Mouse (Mus musculus) limb, embryonic 15.5 days (tissue): Measurements from ENCODE around the gene Naa38. TPM values are rescaled to one million over a fixed set of nuclear protein-coding genes. Genes with fewer than 3 reads are reported as not detected.

Source experiments
- ATAC-seq: fragments of 200-750 bp; cut with Nextera tagmentation; 2 replicates; pipeline ENCODE4 v1.8.0; 2017; ENCODE audit warnings: low read depth, moderate TSS enrichment; ENCODE audit not compliant: insufficient number of reproducible peaks, low FRiP score, low TSS enrichment
- H3K27ac ChIP-seq: fragments of 300-500 bp; sonication (generic); 2 replicates; pipeline ENCODE4 v1.5.1; 2015; ENCODE audit warnings: moderate library complexity, mild to moderate bottlenecking, inconsistent platforms
- H3K27me3 ChIP-seq: fragments of 300-500 bp; sonication (generic); 2 replicates; pipeline ENCODE4 v1.6.1; 2015; ENCODE audit warnings: inconsistent platforms
- H3K36me3 ChIP-seq: fragments of 300-500 bp; sonication (generic); 2 replicates; pipeline ENCODE4 v1.6.1; 2015; ENCODE audit warnings: inconsistent platforms
- H3K4me1 ChIP-seq: fragments of 300-500 bp; sonication (generic); 2 replicates; pipeline ENCODE4 v1.6.1; 2015; ENCODE audit warnings: inconsistent platforms
- H3K4me2 ChIP-seq: fragments of 300-500 bp; sonication (generic); 2 replicates; pipeline ENCODE4 v1.6.1; 2015; ENCODE audit warnings: mild to moderate bottlenecking, inconsistent platforms
- H3K4me3 ChIP-seq: fragments of 300-500 bp; sonication (generic); 2 replicates; pipeline ENCODE4 v1.5.1; 2015; ENCODE audit warnings: mild to moderate bottlenecking, inconsistent platforms
- H3K9ac ChIP-seq: fragments of 300-500 bp; sonication (generic); 2 replicates; pipeline ENCODE4 v1.6.1; 2015; ENCODE audit warnings: inconsistent platforms
- H3K9me3 ChIP-seq: fragments of 300-500 bp; sonication (generic); 2 replicates; pipeline ENCODE4 v1.6.1; 2016; ENCODE audit warnings: inconsistent platforms
- WGBS: fragments of 180-500 bp; shearing (Covaris S2); methylation state at CpG from one replicate; pipeline ENCODE4 v1.1.7; 2015; 5-methylcytosine and 5-hydroxymethylcytosine counted together
- polyA plus RNA-seq: library from polyadenylated mRNA; unstranded; fragments of >200 nt; fragmentation: Nextera tagmentation; extraction: Ambion mirVana; gene quantifications from 2 replicates; pipeline ENCODE4 v1.2.1, GENCODE M21; 2015

The Naa38 gene
- polyA plus RNA-seq, 1 experiment from 2014 or later = 143 TPM

DNA sequence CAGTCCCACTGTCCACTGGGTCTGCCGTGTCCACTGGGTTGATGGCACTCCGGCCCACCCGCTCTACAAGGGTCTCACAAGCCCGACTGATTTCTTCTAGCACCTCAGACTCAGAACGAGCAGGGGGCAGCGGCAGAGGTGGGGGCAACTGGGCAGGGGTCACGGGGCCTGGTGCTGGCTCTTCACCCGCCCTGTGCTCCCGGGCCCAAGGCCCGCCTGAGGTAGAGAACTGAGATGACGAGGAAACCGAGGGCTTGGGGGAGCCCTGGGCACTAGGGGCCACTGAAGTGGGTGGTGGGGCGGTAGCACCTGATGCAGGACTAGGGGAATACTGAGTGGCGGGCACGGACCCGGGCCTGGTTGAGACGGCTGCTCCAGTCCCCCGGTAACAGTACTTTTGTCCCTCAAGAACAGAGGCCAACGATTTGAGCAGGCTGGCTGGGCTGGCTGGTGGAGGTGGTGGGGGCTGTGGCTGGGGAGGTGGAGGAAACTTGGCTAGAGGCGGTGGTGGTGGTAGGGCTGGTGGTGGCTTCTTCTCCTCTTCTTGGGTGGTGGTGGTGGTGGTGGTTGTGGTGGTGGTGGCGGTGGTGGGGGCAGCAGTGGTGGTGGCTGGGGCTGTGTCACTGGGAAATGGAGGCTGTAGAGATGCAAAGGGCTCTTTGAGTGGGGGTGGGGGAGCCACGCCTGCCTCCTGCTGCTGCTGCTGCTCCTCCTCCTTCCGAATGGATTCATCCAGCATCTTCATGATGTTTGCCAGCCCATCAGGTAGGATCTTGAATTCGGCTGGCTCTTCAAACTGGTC, 9.5 kb downstream of the Naa38 start:
- H3K27me3 ChIP-seq = peaks cover 9% of the 10 kb centered on the region; the same call in 1 of the 2 replicates
- peaks cover 84% of the 10 kb centered on the region for H3K36me3 ChIP-seq
- 91% methylated on average over 21 of the region's 24 CpGs for WGBS
- no peak overlapping the region for H3K9ac ChIP-seq
- ATAC-seq = no peak
- H3K4me1 ChIP-seq = peaks cover 33% of the 10 kb centered on the region
- H3K27ac ChIP-seq = no peak overlapping the region
- no peak overlapping the region for H3K4me2 ChIP-seq
- H3K4me3 ChIP-seq = no peak overlapping the region
- H3K9me3 ChIP-seq = no peaks in the 10 kb centered on the region

DNA sequence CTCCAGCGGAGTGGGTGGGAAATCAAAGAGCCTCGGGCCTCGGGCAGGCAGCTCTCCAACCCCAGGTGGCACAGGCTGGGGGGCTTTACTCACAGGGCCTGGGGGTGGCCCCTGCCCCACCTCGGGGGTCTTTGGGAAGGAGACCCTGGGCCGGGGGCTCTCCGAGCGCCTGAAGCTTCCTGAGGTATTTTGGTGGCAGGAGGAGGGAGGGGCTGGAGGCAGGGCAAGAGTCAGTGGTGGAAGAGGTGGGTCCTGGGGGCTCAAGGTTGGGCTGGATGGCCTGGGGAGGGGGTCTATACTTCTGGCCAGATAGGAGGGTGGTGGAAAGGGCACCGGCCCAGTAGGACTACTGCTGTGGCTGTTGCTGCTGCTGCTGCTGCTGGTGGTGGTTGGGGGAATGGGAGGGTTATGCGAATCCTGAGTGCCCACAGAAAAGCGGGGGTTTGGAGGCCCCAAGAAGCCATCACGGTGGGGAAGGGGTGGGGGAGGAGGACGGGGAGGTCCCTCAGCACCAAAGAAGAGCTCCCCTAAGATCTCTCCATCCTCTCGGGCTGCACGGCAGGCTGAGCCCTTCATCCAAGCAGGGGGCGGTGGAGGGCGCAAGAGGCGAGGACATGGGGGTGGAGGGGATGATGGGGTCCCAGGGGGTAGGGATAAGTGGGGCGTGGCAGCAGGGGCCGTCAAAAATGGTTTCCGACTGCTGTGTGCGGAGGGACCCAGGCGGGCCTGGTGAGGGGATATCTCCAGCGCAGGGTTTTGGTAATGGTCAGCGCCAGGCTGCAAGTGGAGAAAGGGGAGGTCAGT, 10.3 kb downstream of the Naa38 start:
- Histone ChIP-seq H3K4me1 (peaks cover 33% of the 10 kb centered on the region), H3K27ac (no peak overlapping the region), H3K27me3 (0 out of 2 replicates have a peak, but pooled peaks cover 4% of the 10 kb centered on the region), H3K4me2 (no peak overlapping the region), H3K36me3 (peaks cover 76% of the 10 kb centered on the region), H3K9ac (no peak overlapping the region), H3K9me3 (no peaks in the 10 kb centered on the region), H3K4me3 (no peak overlapping the region)
- ATAC-seq = no peak
- WGBS = 86% methylated on average over 24 of the region's 24 CpGs

- ATAC-seq = no peak
- 89% methylated on average over 19 of the region's 19 CpGs for WGBS
Measured at GRCm38 (mm10) chr11:69406282-69406681, 11.0 kb downstream of the Naa38 start.

DNA sequence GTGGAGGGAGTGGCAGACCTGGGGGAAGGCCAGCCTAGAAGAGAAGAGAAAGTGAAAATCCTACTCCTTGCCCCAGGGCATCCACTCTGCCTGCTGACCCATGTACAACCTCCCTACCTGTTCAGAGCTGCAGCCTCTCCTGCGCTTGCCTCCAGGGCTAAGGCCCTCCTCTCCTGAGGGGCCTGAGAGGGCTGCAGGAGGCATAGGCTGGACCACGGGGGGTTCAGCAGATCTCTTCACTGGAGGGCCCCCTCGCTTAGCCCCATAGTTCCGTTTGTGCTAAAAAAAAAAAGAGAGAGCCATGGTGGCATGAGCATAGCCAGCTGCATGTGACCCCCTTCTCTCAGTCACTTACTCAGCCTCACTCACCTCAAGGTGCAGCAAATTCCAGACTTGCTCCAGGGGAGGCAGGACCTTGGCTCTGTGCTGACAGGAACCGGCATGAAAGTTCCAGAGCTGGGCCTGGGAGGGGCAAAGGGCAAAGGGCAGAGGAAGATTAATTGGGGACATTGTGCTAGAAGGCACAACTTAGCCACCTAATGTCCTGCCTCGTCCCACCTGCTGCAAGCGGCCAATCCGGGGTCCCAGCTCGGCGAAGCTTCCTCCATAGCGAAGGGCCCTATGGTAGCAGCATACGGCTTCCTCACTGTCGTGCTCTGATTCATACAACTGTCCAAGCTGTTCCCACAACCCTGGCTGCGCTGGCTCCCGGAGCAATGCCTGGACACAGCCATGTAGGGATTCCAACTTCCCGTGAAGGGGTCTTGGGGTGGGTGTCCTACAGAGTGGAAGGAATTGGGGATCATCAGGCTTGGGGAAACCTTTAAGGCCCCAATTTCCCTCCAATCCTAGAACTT, 11.8 kb downstream of the Naa38 start:
- Histone ChIP-seq H3K4me2 (no peak overlapping the region), H3K36me3 (peaks cover 61% of the 10 kb centered on the region), H3K4me3 (no peak overlapping the region), H3K4me1 (peaks cover 34% of the 10 kb centered on the region), H3K27ac (no peak overlapping the region), H3K27me3 (no peaks in the 10 kb centered on the region), H3K9ac (no peak overlapping the region), H3K9me3 (no peaks in the 10 kb centered on the region)
- WGBS = 88% methylated on average over 16 of the region's 16 CpGs
- ATAC-seq = no peak

More at GRCm38 (mm10) chr11:69406282-69406681, 11.0 kb downstream of the Naa38 start:
- Histone ChIP-seq H3K9me3 (no peaks in the 10 kb centered on the region), H3K4me2 (no peak overlapping the region), H3K36me3 (peaks cover 69% of the 10 kb centered on the region), H3K4me1 (peaks cover 29% of the 10 kb centered on the region), H3K9ac (no peak overlapping the region), H3K27ac (no peak overlapping the region), H3K27me3 (no peaks in the 10 kb centered on the region), H3K4me3 (no peak overlapping the region)

GRCm38 (mm10) chr11:69407724-69408004, 12.4 kb downstream of the Naa38 start:
- no peak overlapping the region for H3K9ac ChIP-seq
- no peak for ATAC-seq
- H3K36me3 ChIP-seq = peaks cover 59% of the 10 kb centered on the region
- no peak overlapping the region for H3K4me3 ChIP-seq
- 84% methylated on average over 4 of the region's 4 CpGs for WGBS
- H3K27me3 ChIP-seq = no peaks in the 10 kb centered on the region
- peak overlapping the region; percentile 94; the same call in 1 of the 2 replicates for H3K4me2 ChIP-seq
- no peaks in the 10 kb centered on the region for H3K9me3 ChIP-seq
- H3K4me1 ChIP-seq = peaks cover 39% of the 10 kb centered on the region
- no peak overlapping the region for H3K27ac ChIP-seq

- H3K36me3 ChIP-seq = peaks cover 52% of the 10 kb centered on the region
- no peaks in the 10 kb centered on the region for H3K27me3 ChIP-seq
Measured at GRCm38 (mm10) chr11:69408541-69409377, 13.5 kb downstream of the Naa38 start.

GRCm38 (mm10) chr11:69409378-69410044, 14.2 kb downstream of the Naa38 start:
- H3K4me3 ChIP-seq = peak overlapping the region; percentile 62
- peak overlapping the region; percentile 94 for H3K4me2 ChIP-seq
- H3K4me1 ChIP-seq = peaks cover 58% of the 10 kb centered on the region
- ATAC-seq = peak; percentile 53
- WGBS = under 1% methylated on average over 37 of the region's 46 CpGs
- H3K9me3 ChIP-seq = no peaks in the 10 kb centered on the region
- peak overlapping the region; percentile 98 for H3K27ac ChIP-seq
- peaks cover 44% of the 10 kb centered on the region for H3K36me3 ChIP-seq
- H3K9ac ChIP-seq = peak overlapping the region; percentile 68
- no peaks in the 10 kb centered on the region for H3K27me3 ChIP-seq

More at GRCm38 (mm10) chr11:69408541-69409377, 13.5 kb downstream of the Naa38 start:
- WGBS = under 1% methylated on average over 33 of the region's 33 CpGs
- peak overlapping the region; percentile 68 for H3K9ac ChIP-seq
- H3K4me3 ChIP-seq = peak overlapping the region; percentile 62
- H3K27ac ChIP-seq = peak overlapping the region; percentile 98
- no peaks in the 10 kb centered on the region for H3K9me3 ChIP-seq
- peak; percentile 57 for ATAC-seq
- peak overlapping the region; percentile 94 for H3K4me2 ChIP-seq
- peaks cover 50% of the 10 kb centered on the region for H3K4me1 ChIP-seq

DNA sequence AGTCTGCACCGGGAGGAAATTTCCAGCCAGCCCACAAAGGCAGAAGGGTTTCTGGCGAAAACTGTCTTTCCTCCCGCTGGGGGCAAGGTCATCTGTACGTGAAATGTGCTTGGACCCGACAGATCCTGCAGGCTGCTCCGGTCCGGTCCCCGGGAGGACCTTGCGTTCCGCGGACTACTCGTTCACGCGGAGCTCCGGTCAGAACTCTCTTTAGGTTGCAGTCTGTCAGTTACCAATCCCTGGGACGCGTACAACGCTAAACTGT, 14.7 kb downstream of the Naa38 start:
- Histone ChIP-seq H3K27me3 (no peaks in the 10 kb centered on the region), H3K9ac (peak overlapping the region; percentile 68), H3K9me3 (no peaks in the 10 kb centered on the region), H3K36me3 (peaks cover 40% of the 10 kb centered on the region), H3K27ac (peak overlapping the region; percentile 98), H3K4me2 (peak overlapping the region; percentile 94), H3K4me1 (peaks cover 62% of the 10 kb centered on the region), H3K4me3 (peak overlapping the region; percentile 62)
- no peak for ATAC-seq
- WGBS = under 1% methylated on average over 18 of the region's 18 CpGs

DNA sequence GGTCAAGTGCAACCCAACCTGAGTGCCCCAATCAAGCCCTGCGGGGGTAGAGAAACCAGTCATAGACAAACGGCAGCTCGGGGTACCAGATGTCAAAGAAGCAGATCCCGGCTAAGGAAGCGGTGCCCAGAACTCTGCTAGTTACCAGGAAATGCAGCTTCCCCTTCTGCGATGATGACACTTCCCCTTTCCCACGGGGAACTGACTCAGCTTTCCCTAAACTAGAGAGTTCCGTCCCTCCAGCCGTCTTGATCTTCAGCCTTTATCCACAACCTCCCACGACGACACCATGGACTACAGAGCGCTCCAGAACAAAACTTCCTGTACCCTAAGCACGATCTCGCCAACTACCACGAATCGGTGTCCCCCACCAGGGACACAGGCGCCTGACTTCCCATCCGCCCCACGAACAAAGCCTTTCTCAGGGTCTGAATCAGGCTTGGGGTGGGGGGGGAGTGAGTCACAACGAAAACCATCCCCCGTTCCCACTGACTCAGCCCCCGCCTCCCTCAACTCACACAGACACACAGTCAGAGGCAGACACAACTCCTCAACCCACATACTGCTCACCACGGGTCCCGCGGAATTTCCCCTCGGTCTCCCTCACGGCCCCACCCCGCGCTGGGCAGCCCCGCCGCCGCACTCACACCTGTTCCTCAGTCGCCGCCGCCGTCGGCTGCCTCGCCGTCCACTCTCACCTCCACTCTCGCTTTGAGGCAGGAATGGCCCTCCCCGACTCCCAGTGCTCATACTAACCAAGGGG, 15.2 kb downstream of the Naa38 start:
- WGBS = under 1% methylated on average over 41 of the region's 41 CpGs
- H3K4me3 ChIP-seq = peak overlapping the region; percentile 62

DNA sequence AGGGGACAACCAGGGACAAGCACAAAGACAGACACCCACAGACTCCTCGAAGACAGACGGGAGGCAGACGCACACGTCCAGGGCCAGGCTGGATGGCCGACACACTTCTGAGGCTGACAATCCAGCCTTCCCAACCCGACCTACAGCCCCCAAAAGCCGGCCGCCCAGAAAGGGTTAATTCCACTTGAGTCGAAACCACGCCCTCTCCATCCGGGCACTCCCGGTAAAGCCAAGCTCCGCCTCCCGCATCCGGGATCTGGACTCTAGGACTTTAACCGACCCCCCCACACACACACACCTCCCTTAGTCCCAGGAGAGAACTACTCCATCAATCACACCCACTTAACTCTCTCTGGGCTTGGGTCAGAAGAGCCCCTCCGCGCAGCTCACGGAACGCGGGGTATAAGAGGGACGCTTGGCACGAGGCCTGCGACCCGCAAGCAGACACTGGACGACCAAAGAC, 15.8 kb downstream of the Naa38 start:
- peaks cover 28% of the 10 kb centered on the region for H3K36me3 ChIP-seq

More for the DNA sequence above, 15.2 kb downstream of the Naa38 start:
- Histone ChIP-seq H3K4me1 (peaks cover 66% of the 10 kb centered on the region), H3K27me3 (no peaks in the 10 kb centered on the region), H3K27ac (peak overlapping the region; percentile 98), H3K9ac (peak overlapping the region; percentile 68), H3K9me3 (no peaks in the 10 kb centered on the region), H3K4me2 (peak overlapping the region; percentile 94), H3K36me3 (peaks cover 34% of the 10 kb centered on the region)
- peak; percentile 17; the same call in 1 of the 2 replicates for ATAC-seq

More for the DNA sequence above, 15.8 kb downstream of the Naa38 start:
- peak overlapping the region; percentile 98 for H3K27ac ChIP-seq
- H3K4me2 ChIP-seq = peak overlapping the region; percentile 94
- WGBS = 0% methylated on average over 26 of the region's 26 CpGs
- peak overlapping the region; percentile 62 for H3K4me3 ChIP-seq
- ATAC-seq = peak; percentile 55
- no peaks in the 10 kb centered on the region for H3K9me3 ChIP-seq
- peak overlapping the region; percentile 68 for H3K9ac ChIP-seq
- H3K4me1 ChIP-seq = peaks cover 66% of the 10 kb centered on the region
- H3K27me3 ChIP-seq = no peaks in the 10 kb centered on the region
